Mouse (Mus musculus): ENCODE data around the gene Apba2.

Gene Apba2

DNA sequence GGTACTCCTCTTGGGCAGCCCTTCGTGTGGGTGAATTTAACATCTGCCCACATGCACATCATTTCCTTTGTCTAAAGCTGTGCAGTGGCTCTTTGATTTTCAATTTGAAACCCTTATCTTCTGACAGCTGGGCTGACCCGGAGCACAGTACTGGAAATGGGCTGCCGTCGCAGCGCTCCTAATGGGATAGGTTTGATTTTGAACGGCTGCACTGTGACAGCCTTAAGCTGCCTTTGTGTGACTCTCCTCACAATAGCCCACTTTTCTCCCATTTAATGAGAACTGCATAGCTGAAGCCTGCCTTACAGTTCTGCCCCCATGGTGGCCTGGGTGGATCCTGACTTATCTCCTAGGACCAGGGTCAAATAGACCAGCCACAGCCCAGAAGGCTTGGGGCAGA is 31.9 kb downstream of the Apba2 start:
- no peak for DNase-seq

DNA sequence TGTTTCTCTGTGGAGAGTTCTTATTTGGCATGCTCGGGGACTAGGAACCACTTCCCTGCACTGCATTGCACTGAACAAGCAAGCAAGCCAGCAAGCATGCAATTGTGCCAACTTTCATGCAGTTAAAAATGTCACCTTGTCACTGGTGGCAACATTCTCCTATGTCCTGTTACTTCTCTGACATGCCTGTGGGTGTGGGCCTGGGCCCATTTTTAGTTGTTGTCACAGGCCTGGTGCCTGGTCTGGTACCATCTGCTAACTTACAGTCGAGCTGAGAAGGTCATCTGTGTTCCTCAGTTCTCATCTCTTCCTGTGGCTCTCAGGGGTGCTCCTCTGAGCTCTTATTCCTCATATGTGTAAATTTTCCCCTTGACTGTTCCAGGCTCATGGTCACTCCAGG is 33.8 kb downstream of the Apba2 start:
- DNase-seq = no peak

- no peak for DNase-seq
These were observed 38.1 kb downstream of the Apba2 start for GRCm38 (mm10) chr7:64539450-64540148.

DNA sequence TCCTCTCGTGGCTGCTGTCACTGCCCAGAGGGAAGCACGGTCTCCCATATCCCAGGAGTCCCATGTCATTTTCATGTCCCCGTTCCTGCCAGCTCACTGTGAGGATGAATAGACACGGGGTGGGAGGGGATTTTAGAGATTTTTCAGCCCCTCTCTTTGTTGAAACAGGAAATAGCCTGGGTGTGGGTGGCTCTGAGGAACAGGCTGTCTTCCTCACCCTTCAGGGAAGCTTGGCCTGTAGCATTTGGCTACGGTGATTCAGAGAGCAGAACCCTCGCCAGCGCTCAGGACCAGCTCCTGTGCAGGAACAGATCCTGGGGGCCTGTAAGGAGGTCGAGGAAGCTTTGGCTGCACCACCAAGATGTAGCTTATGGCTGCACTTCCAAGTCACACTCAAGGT is 45.3 kb downstream of the Apba2 start:
- DNase-seq = no peak

GRCm38 (mm10) chr7:64550856-64551255 is 49.4 kb downstream of the Apba2 start:
- DNase-seq = no peak

GRCm38 (mm10) chr7:64552523-64553190 is 51.2 kb downstream of the Apba2 start:
- no peak for DNase-seq

DNA sequence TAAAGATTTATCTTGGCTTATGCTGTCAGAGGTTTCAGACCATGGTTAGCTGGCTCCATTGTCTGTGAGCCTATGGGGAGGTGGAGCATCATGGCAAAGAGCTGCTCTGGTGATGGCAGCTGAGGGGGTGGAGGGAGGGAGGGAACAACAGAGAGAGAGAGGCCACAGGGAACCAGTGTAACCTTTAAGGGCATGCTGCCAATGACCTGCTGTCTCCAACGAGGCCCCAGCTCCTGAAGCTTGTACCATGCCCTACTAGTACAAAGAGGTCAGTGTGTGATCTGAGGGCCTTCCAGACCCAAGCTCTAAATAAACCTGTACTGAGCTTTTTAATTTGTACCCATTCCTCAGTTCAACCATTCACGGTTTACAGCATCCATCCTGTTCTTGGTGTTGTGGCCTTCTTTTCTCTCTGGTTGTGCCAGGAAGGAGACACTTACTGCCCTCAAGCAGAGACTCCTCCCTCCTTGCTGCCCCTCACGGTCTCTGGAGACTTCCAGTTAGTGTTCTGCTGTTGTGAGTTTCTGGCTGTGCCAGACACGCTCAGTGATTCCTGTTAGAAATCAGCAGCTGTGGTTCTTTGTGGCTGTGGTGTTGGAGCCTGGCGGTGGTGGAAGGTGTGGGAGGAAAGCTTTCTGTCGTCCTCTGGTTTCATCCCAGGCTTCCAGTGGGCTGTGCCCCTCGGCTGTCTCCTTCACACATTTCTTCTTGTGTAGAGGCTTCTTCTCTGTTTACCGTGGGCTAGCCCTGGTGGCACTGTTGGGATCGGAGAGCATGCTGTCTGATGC is 60.4 kb downstream of the Apba2 start:
- DNase-seq = no peak

DNA sequence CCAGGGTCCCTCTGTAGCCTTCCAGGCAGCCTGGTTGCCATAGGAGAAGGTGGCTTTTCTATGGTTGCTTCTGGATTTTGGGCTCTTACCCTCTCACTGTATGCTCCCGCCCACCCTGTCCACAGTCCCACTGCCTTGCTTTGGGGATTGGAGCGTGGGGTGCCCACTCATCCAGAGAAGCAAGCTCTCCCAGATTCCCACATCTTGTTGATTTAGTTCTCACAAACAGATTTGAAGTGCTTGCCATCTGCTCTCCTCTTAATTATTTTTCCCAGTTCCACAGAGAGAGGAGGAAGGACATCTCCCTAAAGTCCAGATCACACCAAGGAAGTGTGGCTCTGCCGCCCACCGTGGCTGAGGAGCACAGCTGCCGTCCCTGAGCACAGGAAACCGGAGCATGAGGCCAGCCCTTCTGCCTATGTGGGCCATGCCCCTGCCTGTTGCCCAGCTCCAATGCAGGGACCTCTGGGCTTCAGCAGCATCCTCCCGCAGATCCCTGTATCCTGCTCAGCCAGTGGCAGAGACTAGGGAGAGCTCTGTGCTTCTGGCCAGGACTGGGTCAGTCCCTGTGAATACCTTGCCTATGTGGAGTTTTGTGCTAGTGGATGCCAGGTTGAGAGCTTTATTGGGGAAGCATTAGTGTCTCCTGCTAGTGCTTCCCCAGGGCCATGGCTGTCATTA is 63.5 kb downstream of the Apba2 start:
- DNase-seq = no peak

- DNase-seq = no peak
These were observed 65.1 kb downstream of the Apba2 start for GRCm38 (mm10) chr7:64566371-64567243.

- no peak for DNase-seq
These were observed 67.2 kb downstream of the Apba2 start for GRCm38 (mm10) chr7:64568722-64569121.

- no peak for DNase-seq
These were observed 68.2 kb downstream of the Apba2 start for GRCm38 (mm10) chr7:64569676-64570075.

DNA sequence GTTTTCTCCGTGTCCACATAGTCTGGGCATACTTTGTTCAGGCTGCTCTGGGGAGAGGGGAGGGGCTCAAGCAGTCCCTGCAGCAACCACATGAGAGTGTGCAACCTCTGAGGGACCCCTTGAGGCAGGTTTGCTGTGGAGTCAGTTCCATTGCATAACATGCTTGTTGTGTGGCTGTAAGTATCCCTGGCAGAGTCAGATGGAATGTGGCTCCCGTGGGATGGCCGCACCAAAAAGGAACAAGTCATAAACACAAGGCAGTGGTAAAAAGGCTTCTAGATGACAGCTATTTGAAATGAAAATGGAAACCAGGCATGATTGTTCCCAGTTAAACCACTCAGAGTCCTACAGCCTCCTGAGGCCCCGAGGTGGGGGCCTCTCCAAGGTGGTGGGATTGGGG is 69.4 kb downstream of the Apba2 start:
- no peak for DNase-seq

GRCm38 (mm10) chr7:64574144-64574543 is 72.6 kb downstream of the Apba2 start:
- no peak for DNase-seq

DNA sequence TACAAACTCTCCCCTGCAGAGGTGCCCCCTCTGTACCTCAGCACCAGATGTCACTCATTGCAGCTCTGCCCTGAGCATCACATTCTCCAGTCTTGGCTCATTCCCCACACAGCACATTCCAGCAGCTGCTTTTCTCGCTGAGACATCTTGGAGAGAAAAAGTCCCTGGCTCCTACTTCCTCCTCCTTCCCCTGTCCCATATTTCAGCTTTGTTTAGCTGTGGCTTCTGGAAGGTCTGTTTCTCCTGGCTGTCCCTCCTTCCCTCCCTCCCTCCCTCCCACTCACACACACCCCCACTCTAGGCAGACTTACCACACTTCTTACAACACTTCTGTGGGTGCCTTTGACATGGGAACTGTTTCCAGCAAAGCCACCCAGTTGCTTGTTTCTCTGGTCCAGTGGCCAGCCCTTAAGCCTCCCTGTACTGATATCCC is 75.0 kb downstream of the Apba2 start:
- no peak for DNase-seq

DNA sequence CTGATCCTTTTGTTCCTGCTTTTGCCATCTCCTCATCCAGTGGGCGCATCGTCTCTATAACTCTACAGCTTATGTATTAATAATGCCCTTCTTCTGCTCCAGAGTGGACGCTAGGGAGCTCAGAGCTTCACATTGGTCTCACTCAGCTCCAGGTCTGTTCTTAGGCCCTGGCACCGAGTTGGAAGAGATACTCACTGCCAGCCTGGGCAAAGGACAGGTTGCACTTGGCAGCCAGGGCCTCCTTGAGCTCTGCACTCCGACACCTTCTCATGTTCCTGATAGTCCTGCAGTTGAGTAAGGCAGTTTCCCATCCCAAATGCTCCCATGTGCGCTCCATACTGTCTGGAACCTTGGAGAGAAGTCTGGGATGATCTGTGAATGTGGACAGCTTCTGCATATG is 76.7 kb downstream of the Apba2 start:
- no peak for DNase-seq

DNA sequence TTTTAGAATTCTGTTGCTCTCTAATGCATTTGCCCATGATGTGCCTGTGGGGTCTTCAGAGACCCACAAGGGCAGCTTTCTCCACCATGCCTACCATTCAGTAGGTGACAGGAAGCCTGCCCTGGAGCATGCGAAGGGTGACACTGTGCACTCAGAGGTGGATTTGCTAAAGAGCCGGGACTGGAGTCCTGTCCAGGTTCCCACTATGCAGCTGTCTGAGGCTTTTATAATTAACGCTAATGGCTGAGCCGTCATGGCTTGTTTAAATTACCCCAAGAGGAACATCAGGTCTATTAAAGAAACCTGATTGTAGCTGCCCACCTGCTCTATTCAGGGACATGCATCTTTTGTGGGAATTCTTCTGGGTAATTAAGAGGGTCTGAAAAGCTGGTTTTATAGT is 78.4 kb downstream of the Apba2 start:
- DNase-seq = no peak

DNA sequence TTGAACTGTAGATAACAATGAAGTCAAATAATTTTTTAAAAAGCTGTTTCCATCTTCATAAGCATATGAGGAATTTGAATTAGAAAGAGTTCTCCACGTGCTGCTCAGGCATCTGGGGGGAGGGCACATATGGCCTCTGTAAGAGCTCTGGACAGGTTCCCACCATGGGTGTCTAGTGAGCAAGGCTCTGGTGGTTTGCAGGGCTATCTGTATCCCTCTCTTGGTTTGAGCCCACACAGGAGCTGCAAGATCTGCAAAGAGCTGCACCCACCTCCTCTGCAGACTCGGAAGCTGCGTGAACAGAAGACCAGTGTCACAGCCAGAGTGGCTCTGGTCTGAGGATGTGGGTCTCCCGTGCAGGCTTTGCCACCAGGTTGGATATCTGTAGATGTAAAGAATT is 78.8 kb downstream of the Apba2 start:
- no peak for DNase-seq

GRCm38 (mm10) chr7:64582358-64582757 is 80.9 kb downstream of the Apba2 start:
- DNase-seq = no peak

GRCm38 (mm10) chr7:64583670-64584121 is 82.2 kb downstream of the Apba2 start:
- no peak for DNase-seq

GRCm38 (mm10) chr7:64586133-64586532 is 84.6 kb downstream of the Apba2 start:
- DNase-seq = no peak

- no peak for DNase-seq
These were observed 85.1 kb downstream of the Apba2 start for GRCm38 (mm10) chr7:64586571-64586970.
